Mouse (Mus musculus) G1E (cell line): ENCODE data around the gene Pgc. TPM values are rescaled to one million over a fixed set of nuclear protein-coding genes. Genes with fewer than 3 reads are reported as not detected.

Source experiments
- ATAC-seq: 2 replicates; pipeline ENCODE4 v1.8.0; 2016; ENCODE audit warnings: mild to moderate bottlenecking; ENCODE audit not compliant: insufficient number of reproducible peaks, poor library complexity, low FRiP score, severe bottlenecking; ENCODE audit errors: extremely low read depth
- DNase-seq: peaks from one replicate; pipeline ENCODE4 v3.0.0; 2012; ENCODE audit warnings: low spot score
- H3K27me3 ChIP-seq: 2 replicates; pipeline ENCODE4 v1.6.1; 2012; ENCODE audit warnings: mild to moderate bottlenecking, low read length, inconsistent platforms; ENCODE audit not compliant: insufficient read depth
- H3K36me3 ChIP-seq: replicated peaks from 2 replicates; pipeline ENCODE3; 2012; ENCODE audit warnings: mild to moderate bottlenecking, inconsistent platforms
- H3K4me1 ChIP-seq: 2 replicates; pipeline ENCODE4 v1.6.1; 2012; ENCODE audit warnings: low read depth, low read length, inconsistent platforms, mixed read lengths; ENCODE audit not compliant: insufficient read depth
- H3K4me3 ChIP-seq: 2 replicates; pipeline ENCODE4 v1.5.1; 2012; ENCODE audit warnings: low read depth, mild to moderate bottlenecking, inconsistent platforms, low read length, moderate library complexity, mixed read lengths
- H3K9me3 ChIP-seq: replicated peaks from 2 replicates; pipeline ENCODE4 v1.6.1; 2012; ENCODE audit warnings: inconsistent platforms
- CTCF ChIP-seq: IDR thresholded peaks from 2 replicates; pipeline ENCODE4 v1.5.1; 2012; ENCODE audit warnings: low read depth, low read length, inconsistent platforms, mixed read lengths
- GATA1 ChIP-seq: IDR thresholded peaks from 2 replicates; pipeline ENCODE4 v1.6.1; 2012; ENCODE audit warnings: borderline replicate concordance, low read length, inconsistent platforms, mixed read lengths
- GATA2 ChIP-seq: IDR thresholded peaks from 2 replicates; pipeline ENCODE4 v1.6.1; 2012; ENCODE audit warnings: low read depth, low read length, inconsistent platforms, borderline replicate concordance
- POLR2AphosphoS5 ChIP-seq: IDR thresholded peaks from 2 replicates; pipeline ENCODE4 v1.6.1; 2012; ENCODE audit warnings: low read depth, low read length, inconsistent platforms; ENCODE audit not compliant: insufficient replicate concordance
- TAL1 ChIP-seq: conservative IDR thresholded peaks from 2 replicates; pipeline ENCODE4 v1.6.1; 2012; ENCODE audit warnings: low read depth, low read length, inconsistent platforms, mixed read lengths
- polyA plus RNA-seq: library from polyadenylated mRNA; stranded (reverse); fragments of >175 nt; gene quantifications from 2 replicates; pipeline ENCODE4 v1.2.3, GENCODE M21; 2012
- total RNA-seq, 2 experiments: library from RNA; stranded (forward) in 1 of 2; stranded (reverse) in 1 of 2; fragments of 200-1000 nt in 1 of 2; fragments of >200 nt in 1 of 2; fragmentation: Nextera tagmentation in 1 of 2; gene quantifications; 2 replicates each; pipeline ENCODE4 v1.2.3; 2014 to 2017

Gene Pgc
- not detected in 2 replicates for total RNA-seq (2014; fragmentation: Nextera tagmentation)
- not detected in 2 replicates for total RNA-seq (2017)
- not detected in 2 replicates for polyA plus RNA-seq

- Histone ChIP-seq H3K4me3 (no peak within 1 kb of the TSS), H3K27me3 (peaks cover 52% of the 10 kb centered on the region), H3K4me1 (no peaks in the 10 kb centered on the region; the same call in 1 of the 2 replicates), H3K36me3 (no peaks in the 10 kb centered on the region), H3K9me3 (no peaks in the 10 kb centered on the region)
- TF ChIP-seq TAL1 (no peak), CTCF (no peak), POLR2AphosphoS5 (no peak), GATA1 (no peak), GATA2 (no peak)
- ATAC-seq: no peak
- no peak for DNase-seq
Measured at GRCm38 (mm10) chr17:47726566-47726965, at the start of gene Pgc. Gene Pgc, plus strand, starts transcription at chr17:47726842.

- no peak for TF ChIP-seq POLR2AphosphoS5
- no peak for TF ChIP-seq GATA2
- TF ChIP-seq GATA1: no peak
- no peak for TF ChIP-seq CTCF
- no peak for TF ChIP-seq TAL1
- H3K9me3 ChIP-seq: no peaks in the 10 kb centered on the region
- ATAC-seq (no peak), DNase-seq (no peak)
- peaks cover 11% of the 10 kb centered on the region for H3K4me1 ChIP-seq
- no peaks in the 10 kb centered on the region for H3K27me3 ChIP-seq
- H3K36me3 ChIP-seq: peaks cover 90% of the 10 kb centered on the region
- no peak overlapping the region for H3K4me3 ChIP-seq
Measured at GRCm38 (mm10) chr17:47678238-47678637, 48.4 kb upstream of the Pgc start.

GRCm38 (mm10) chr17:47678702-47679101, 47.9 kb upstream of the Pgc start:
- DNase-seq (no peak), ATAC-seq (no peak)
- Histone ChIP-seq H3K36me3 (peaks cover 90% of the 10 kb centered on the region), H3K4me3 (no peak overlapping the region), H3K4me1 (peaks cover 14% of the 10 kb centered on the region), H3K9me3 (no peaks in the 10 kb centered on the region), H3K27me3 (no peaks in the 10 kb centered on the region)
- TF ChIP-seq CTCF: no peak

- Histone ChIP-seq H3K4me1 (peaks cover 34% of the 10 kb centered on the region), H3K4me3 (no peak overlapping the region), H3K9me3 (no peaks in the 10 kb centered on the region), H3K36me3 (peaks cover 91% of the 10 kb centered on the region), H3K27me3 (no peaks in the 10 kb centered on the region)
- TF ChIP-seq POLR2AphosphoS5: no peak
- no peak for TF ChIP-seq TAL1
- no peak for TF ChIP-seq CTCF
- TF ChIP-seq GATA2: no peak
- TF ChIP-seq GATA1: no peak
- no peak; the same call in 1 of the 2 replicates for ATAC-seq
- DNase-seq: no peak
Measured at GRCm38 (mm10) chr17:47682836-47683235, 43.8 kb upstream of the Pgc start.

GRCm38 (mm10) chr17:47687409-47688343, 39.0 kb upstream of the Pgc start:
- Histone ChIP-seq H3K4me1 (peaks cover 52% of the 10 kb centered on the region), H3K36me3 (peaks cover 63% of the 10 kb centered on the region)

GRCm38 (mm10) chr17:47688344-47688607, 38.4 kb upstream of the Pgc start, which contains the start of gene Tomm6:
Gene Tomm6, minus strand, starts transcription at chr17:47688386.
- TF ChIP-seq GATA1 (no peak), TAL1 (no peak), CTCF (no peak), GATA2 (no peak), POLR2AphosphoS5 (no peak)
- DNase-seq (no peak), ATAC-seq (no peak)
- peaks cover 63% of the 10 kb centered on the region for H3K36me3 ChIP-seq
- no peaks in the 10 kb centered on the region for H3K9me3 ChIP-seq
- peak within 1 kb of the TSS; percentile 82 for H3K4me3 ChIP-seq
- H3K4me1 ChIP-seq: peaks cover 48% of the 10 kb centered on the region
- no peaks in the 10 kb centered on the region for H3K27me3 ChIP-seq

More at GRCm38 (mm10) chr17:47687409-47688343, 39.0 kb upstream of the Pgc start:
- Histone ChIP-seq H3K9me3 (no peaks in the 10 kb centered on the region), H3K27me3 (no peaks in the 10 kb centered on the region), H3K4me3 (peak overlapping the region; percentile 82)
- ATAC-seq (peak; percentile 86), DNase-seq (peak; percentile 96)
- TF ChIP-seq POLR2AphosphoS5 (0 out of 2 replicates have a peak, but pooled peaks have one; percentile 19), TAL1 (no peak)
